Mouse (Mus musculus) thymus, postnatal 4 days (tissue): Measurements from ENCODE around the gene Ceacam15.
A peak's percentile ranks its signal among the peaks of the same experiment; 100 is the strongest.
"Not testable (repeated sequence)": the region's sequence is repeated elsewhere in the genome, so short reads cannot be mapped to it uniquely, and the experiment has no call there.

ENCODE experiments used
- DNase-seq: peaks from one replicate; pipeline ENCODE4 v3.0.0; 2021

Ceacam15 gene

GRCm38 (mm10) chr7:16675605-16676004 is at the start of gene Ceacam15:
TSS of gene Ceacam15 (minus strand) at chr7:16675705.
- DNase-seq, result no peak

- DNase-seq, result not testable (repeated sequence)
Measured at GRCm38 (mm10) chr7:16722490-16722889, 47.0 kb upstream of the Ceacam15 start.

DNA sequence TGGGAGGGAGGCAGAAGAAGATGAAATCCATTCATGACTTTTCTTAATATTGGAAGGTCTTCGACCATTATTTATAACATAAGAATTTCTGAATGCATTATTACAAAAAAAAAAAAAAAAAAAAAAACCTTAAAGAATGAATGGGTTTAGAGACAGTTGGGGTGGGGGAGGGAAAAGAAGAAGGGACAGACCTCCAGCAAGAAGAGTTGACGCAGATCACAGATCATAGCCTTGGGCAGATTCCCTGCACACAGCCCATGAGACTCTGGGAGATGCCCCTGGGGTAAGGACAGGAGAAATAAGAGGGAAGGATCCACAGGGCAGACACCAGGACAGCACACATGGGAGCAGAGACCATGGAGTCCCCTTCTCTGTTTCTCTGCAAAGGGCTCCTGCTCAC is 46.1 kb upstream of the Ceacam15 start, which contains the start of gene Ceacam9:
Gene Ceacam9, plus strand, starts transcription at position 301 of the 400 bp plus-strand sequence.
- DNase-seq, result no peak

DNA sequence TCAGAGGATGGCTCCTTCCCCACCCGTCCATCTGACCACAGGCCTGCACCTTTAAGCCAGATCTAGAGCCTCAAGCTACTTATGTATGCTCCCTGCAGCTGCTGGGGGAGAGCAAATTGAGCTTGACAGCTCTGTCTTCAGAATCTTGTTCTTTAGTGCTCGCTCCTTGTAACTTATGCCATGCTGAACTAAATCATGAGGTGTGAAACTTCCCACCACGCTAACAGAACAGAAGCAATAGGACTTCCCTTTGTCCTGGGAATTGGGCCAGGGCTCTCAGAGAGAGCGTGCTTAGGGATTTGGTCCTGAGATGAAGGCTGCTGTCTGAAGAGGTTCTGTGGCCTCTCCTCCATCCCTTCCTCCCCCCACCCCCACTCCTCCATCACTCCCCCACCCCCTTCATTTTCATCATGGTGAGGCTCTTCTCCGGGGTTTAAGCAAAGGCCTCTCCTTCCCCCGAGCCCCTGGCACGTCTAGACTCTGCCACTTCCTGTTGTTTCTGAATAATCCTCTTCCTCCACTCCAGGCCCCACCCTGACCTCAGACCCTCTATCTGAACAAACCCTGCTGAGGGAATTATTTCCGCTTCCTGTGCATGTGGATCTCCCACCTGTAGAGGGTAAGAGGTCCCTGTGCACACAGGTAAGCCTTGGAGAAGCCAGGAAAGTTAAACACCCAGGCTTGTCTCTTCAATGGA is 41.1 kb upstream of the Ceacam15 start:
- DNase-seq, result peak; percentile 57

- no peak for DNase-seq
Measured at GRCm38 (mm10) chr7:16712633-16713415, 37.3 kb upstream of the Ceacam15 start.

- peak; percentile 48 for DNase-seq
Measured at GRCm38 (mm10) chr7:16710604-16711003, 35.1 kb upstream of the Ceacam15 start.

DNA sequence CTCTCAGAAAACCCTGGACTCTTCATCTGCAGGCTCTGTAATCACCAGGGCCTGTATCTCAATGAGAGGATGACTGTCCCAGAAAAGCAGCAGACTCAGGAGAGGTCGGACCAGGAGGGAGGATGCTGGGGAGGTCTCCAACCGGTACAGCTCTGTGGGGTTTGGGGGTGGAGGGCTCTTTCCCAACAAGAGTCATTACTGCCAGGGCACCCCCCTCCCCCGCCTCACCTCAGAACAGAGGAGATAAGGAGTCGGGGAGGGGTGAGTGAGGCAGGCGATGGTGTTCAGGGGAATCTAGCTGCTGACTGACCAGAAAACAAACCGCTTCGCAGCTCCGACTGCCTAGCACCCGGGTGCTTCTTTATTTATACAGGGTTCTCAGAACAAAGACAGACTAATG is 32.7 kb upstream of the Ceacam15 start:
- DNase-seq, result no peak

GRCm38 (mm10) chr7:16706385-16706784 is 30.9 kb upstream of the Ceacam15 start:
- no peak for DNase-seq

DNA sequence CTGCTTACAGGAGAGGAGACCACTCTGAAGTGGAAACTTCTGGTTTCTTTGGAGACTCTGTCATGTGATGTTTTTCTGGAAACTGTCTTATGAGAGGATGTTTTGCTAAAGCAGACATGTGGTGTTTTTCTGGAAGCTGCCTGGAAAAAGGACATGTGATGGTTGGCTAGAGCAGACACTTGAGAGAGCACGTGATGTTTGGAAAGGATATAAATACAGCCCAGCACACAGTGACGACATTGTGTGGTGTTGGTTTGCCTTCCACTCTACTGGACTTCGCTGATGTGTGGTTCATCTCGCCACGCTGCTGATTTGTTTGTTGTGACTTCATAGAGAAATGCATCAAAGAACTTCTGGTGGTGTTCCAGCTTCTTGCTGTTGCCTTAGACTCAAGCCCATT is 25.1 kb upstream of the Ceacam15 start:
- DNase-seq, result no peak

- peak; percentile 34 for DNase-seq
Measured at GRCm38 (mm10) chr7:16699042-16699441, 23.5 kb upstream of the Ceacam15 start.

DNA sequence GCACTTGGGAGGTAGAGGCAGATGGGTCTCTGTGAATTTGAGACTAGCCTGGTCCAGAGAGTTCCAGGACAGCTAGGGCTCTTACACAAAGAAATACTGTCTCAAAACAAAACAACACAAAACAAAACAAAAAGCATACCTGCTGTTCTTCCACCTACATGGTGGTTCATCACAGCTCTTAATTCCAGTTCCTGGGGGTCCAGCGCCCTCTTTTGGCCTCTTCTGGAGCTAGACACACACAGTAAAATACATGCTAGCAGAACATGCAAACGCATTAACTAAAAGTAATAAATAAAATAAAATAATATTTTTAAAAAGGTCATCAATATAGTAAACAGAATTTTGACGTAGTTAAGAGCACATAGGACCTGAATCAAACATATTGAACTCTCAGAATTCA is 19.5 kb upstream of the Ceacam15 start:
- DNase-seq, result peak; percentile 88

GRCm38 (mm10) chr7:16689196-16689595 is 13.7 kb upstream of the Ceacam15 start:
- no peak for DNase-seq

GRCm38 (mm10) chr7:16680194-16680593 is 4.7 kb upstream of the Ceacam15 start:
- peak; percentile 54 for DNase-seq

- DNase-seq, result not testable (repeated sequence)
Measured at GRCm38 (mm10) chr7:16674699-16675098, 806 bp downstream of the Ceacam15 start.

- no peak for DNase-seq
Measured at GRCm38 (mm10) chr7:16673823-16674222, 1.7 kb downstream of the Ceacam15 start.

DNA sequence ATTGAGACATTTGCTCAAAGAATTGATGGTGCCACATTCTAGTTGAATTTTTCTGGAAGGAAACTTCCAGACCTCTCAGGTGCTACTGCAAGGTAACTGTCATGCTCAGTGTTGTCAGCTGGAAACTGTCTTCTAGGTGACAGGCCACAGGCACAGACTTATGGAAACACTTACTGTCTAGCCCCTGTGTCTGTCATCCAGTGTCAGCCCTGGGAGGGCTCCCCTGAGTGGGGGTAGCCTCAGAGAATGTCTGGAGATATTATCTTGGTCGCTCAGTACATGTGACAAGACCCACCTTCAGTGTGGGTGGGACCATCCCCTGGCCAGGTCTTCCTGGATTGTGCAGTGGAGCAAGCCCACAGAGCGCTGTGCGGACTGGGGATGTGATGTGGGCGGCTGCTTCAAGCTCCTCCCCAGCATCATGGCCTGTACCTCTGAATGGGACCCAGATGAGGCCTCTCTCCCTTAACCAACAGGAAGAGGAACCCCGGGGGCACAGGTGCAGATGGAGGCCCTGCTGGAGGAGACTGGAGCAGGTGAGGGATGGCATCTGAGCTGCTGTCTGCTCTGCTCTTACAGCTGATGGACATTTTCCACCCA is 7.1 kb downstream of the Ceacam15 start:
- peak; percentile 70 for DNase-seq

DNA sequence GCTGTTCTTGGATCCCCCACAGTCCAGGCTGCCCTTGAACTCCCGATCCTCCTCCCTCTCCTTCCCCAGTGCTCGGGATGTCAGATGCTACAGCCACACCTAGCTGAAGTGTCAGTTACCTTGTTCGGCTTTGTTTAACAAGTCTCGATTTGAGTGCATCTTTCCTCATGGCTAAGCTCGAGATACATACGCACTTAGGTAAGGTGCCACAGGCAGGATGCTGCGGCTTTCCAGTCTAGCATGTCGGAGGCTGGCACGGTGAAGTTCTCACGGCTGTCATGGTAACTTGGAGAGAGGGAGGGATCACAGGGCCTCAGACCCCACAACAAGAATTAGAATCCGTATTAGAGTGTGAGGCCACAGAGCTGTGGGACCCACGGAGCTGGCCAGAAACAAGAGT is 31.2 kb downstream of the Ceacam15 start:
- no peak for DNase-seq

DNA sequence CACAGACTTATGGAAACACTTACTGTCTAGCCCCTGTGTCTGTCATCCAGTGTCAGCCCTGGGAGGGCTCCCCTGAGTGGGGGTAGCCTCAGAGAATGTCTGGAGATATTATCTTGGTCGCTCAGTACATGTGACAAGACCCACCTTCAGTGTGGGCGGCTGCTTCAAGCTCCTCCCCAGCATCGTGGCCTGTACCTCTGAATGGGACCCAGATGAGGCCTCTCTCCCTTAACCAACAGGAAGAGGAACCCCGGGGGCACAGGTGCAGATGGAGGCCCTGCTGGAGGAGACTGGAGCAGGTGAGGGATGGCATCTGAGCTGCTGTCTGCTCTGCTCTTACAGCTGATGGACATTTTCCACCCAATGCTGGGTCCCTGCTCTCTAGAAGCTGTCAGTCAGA is 32.4 kb downstream of the Ceacam15 start:
- DNase-seq, result peak; percentile 61

DNA sequence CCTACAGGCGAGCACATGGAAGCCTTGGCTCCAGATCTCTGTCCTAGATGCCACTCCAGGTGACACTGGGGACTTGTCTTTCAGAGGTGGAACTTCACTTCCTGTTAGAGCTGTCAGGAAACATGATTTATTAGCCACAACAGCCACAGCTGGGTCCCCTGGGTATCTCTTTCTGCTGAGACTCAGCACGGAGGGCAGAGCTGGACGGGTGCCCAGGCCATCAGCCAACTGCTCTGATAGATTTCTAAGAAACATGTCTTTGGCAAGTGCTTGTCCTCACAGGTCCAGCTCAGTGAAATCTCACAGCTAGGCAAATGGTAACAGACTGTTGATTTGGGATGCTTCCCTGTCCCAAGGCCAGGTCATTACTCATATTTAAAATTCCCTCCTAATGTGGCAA is 36.5 kb downstream of the Ceacam15 start:
- DNase-seq, result no peak

GRCm38 (mm10) chr7:16635116-16635515 is 40.4 kb downstream of the Ceacam15 start:
- no peak for DNase-seq

DNA sequence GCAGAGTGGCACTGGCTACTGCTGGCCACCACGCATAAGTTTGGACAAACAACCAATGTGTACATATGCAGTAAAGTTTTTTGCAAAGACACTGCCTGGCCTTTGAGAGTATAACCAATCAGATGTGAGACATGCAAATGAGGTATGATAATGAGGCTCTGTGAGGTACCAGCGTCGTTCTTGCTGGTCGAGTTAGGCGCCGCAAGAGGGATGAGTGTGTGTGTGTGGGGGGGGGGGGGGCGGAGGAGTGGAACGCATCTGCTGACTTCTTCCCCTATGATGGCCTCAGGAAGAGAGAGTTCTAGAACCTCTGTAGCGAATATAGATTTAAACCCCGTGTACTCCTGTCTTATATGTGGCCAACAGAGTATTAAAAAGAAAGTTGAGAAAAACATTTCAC is 41.6 kb downstream of the Ceacam15 start:
- DNase-seq, result not testable (repeated sequence)

DNA sequence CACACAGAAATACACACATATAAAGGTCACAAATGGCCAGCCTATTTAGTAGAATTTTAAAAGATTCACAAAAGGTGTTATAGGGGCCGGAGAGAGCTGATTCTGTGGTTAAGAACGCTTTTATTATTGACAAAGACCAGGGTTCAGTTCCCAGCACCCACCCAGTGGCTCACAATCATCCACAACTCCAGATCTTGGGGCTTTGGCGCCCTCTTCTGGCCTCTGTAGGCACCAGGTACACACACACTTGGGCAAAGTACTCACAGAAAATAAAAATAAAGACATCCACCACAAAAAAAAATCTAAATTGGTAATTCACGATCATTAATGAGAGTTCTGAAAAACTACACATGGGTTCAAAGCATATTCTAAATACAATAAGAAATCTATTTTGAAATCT is 43.6 kb downstream of the Ceacam15 start:
- no peak for DNase-seq

GRCm38 (mm10) chr7:16631025-16631424 is 44.5 kb downstream of the Ceacam15 start:
- no peak for DNase-seq
